Mouse (Mus musculus) embryonic facial prominence, embryonic 14.5 days (tissue): Measurements from ENCODE around the gene Mfap3l. TPM values are rescaled to one million over a fixed set of nuclear protein-coding genes. Genes with fewer than 3 reads are reported as not detected.

Experiments
- ATAC-seq: fragments of 200-750 bp; cut with Nextera tagmentation; 2 replicates; pipeline ENCODE4 v1.8.0; 2017; ENCODE audit warnings: low read depth, moderate number of reproducible peaks, moderate TSS enrichment
- DNase-seq: peaks from one replicate; pipeline ENCODE4 v3.0.0-alpha.2; 2015; ENCODE audit warnings: low spot score
- H3K27ac ChIP-seq: fragments of 300-500 bp; sonication (generic); replicated peaks from 2 replicates; pipeline ENCODE4 v1.5.1; 2014; ENCODE audit warnings: low read depth, mild to moderate bottlenecking, low read length, moderate library complexity
- H3K27me3 ChIP-seq: fragments of 300-500 bp; sonication (generic); replicated peaks from 2 replicates; pipeline ENCODE4 v1.6.1; 2014; ENCODE audit warnings: low read length; ENCODE audit not compliant: control insufficient read depth, insufficient read depth
- H3K36me3 ChIP-seq: fragments of 300-500 bp; sonication (generic); 2 replicates; pipeline ENCODE4 v1.6.1; 2014; ENCODE audit warnings: low read length, mixed read lengths; ENCODE audit not compliant: control insufficient read depth, insufficient read depth
- H3K4me1 ChIP-seq: fragments of 300-500 bp; sonication (generic); 2 replicates; pipeline ENCODE4 v1.6.1; 2014; ENCODE audit warnings: antibody characterized with exemption, low read length; ENCODE audit not compliant: control insufficient read depth, insufficient read depth
- H3K4me2 ChIP-seq: fragments of 300-500 bp; sonication (generic); 2 replicates; pipeline ENCODE4 v1.6.1; 2014; ENCODE audit warnings: low read depth, mild to moderate bottlenecking, low read length, moderate library complexity, mixed read lengths
- H3K4me3 ChIP-seq: fragments of 300-500 bp; sonication (generic); 2 replicates; pipeline ENCODE4 v1.5.1; 2014; ENCODE audit warnings: low read depth, mild to moderate bottlenecking, low read length
- H3K9ac ChIP-seq: fragments of 300-500 bp; sonication (generic); 2 replicates; pipeline ENCODE4 v1.6.1; 2014; ENCODE audit warnings: low read depth, mild to moderate bottlenecking, low read length, moderate library complexity, mixed read lengths
- H3K9me3 ChIP-seq: fragments of 300-500 bp; sonication (generic); 2 replicates; pipeline ENCODE4 v1.6.1; 2016; ENCODE audit warnings: low read length; ENCODE audit not compliant: control insufficient read depth
- WGBS: fragments of 180-500 bp; shearing (Covaris S2); extraction: QIAGEN DNeasy Blood & Tissue Kit; methylation state at CpG from one replicate; pipeline ENCODE4 v1.1.7; 2014; 5-methylcytosine and 5-hydroxymethylcytosine counted together
- polyA plus RNA-seq: library from polyadenylated mRNA; unstranded; fragments of >200 nt; fragmentation: Nextera tagmentation; extraction: Ambion mirVana; gene quantifications from 2 replicates; pipeline ENCODE4 v1.2.1, GENCODE M21; 2014

The Mfap3l gene
- polyA plus RNA-seq, 1 experiment from 2014 or later, result 3.6 TPM

DNA sequence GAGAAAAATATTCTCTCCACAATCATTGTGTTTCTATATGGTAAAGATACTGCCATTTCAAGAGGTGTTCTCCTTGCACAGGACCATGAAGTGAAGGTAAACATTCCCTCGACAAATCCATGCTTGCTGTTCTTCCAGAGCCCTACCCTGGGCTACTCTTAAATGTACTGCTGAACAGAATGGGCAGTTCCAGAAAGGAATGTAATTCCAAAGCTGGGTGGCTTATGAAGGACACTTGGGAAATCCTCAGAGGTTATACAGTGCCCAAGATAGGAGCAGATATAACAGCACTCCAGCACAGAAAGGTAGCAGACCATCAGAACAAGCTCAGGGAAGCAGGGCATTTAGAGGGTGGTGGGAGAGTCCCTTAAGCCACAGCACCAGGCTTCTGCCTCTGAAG lies 9.2 kb upstream of the Mfap3l start:
- Histone ChIP-seq H3K27ac (no peak overlapping the region), H3K9ac (no peak overlapping the region), H3K9me3 (no peaks in the 10 kb centered on the region), H3K4me3 (no peak overlapping the region), H3K27me3 (no peaks in the 10 kb centered on the region), H3K4me2 (no peak overlapping the region), H3K4me1 (no peaks in the 10 kb centered on the region), H3K36me3 (no peaks in the 10 kb centered on the region)
- DNase-seq (no peak), ATAC-seq (no peak)
- 78% methylated on average over 1 of the region's 1 CpGs for WGBS

DNA sequence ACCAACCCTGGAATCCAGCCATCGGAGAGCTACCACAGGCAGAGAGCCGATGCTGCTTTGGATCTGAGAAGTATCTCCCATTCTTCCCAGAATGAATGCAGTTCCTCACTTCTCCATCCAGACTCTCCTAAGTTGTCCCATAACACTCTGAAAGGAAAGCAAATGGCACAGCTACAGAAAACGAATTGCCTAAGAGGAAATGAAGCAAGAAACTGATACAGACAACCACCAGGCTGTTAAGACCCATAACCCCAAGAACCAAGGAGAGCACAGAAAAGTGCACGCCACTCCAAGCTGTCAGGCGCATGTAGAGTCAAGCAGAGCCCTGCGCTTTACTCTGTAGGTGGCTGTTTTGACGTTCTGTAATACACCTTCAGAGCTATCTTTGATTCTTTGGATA lies 7.9 kb upstream of the Mfap3l start:
- H3K4me3 ChIP-seq, result no peak overlapping the region
- no peaks in the 10 kb centered on the region for H3K4me1 ChIP-seq
- no peak for DNase-seq
- no peak overlapping the region for H3K9ac ChIP-seq
- H3K36me3 ChIP-seq, result no peaks in the 10 kb centered on the region
- H3K9me3 ChIP-seq, result no peaks in the 10 kb centered on the region
- H3K27ac ChIP-seq, result no peak overlapping the region
- H3K27me3 ChIP-seq, result 0 out of 2 replicates have a peak, but pooled peaks cover 4% of the 10 kb centered on the region
- no peak for ATAC-seq
- no peak overlapping the region for H3K4me2 ChIP-seq
- WGBS, result 88% methylated on average over 7 of the region's 7 CpGs

GRCm38 (mm10) chr8:60627937-60628336 lies 4.7 kb upstream of the Mfap3l start:
- DNase-seq (peak; percentile 56), ATAC-seq (no peak)

GRCm38 (mm10) chr8:60629059-60629458 lies 3.6 kb upstream of the Mfap3l start:
- H3K36me3 ChIP-seq, result no peaks in the 10 kb centered on the region
- 0 out of 2 replicates have a peak, but pooled peaks cover 4% of the 10 kb centered on the region for H3K27me3 ChIP-seq
- H3K9me3 ChIP-seq, result no peaks in the 10 kb centered on the region
- H3K4me1 ChIP-seq, result peaks cover 4% of the 10 kb centered on the region; the same call in 1 of the 2 replicates
- ATAC-seq (no peak), DNase-seq (no peak)
- no peak overlapping the region for H3K4me2 ChIP-seq
- WGBS, result 64% methylated on average over 4 of the region's 4 CpGs
- H3K9ac ChIP-seq, result no peak overlapping the region
- no peak overlapping the region for H3K4me3 ChIP-seq
- H3K27ac ChIP-seq, result no peak overlapping the region

More at GRCm38 (mm10) chr8:60627937-60628336, 4.7 kb upstream of the Mfap3l start:
- WGBS, result 58% methylated on average over 3 of the region's 3 CpGs
- H3K27ac ChIP-seq, result no peak overlapping the region
- H3K9ac ChIP-seq, result no peak overlapping the region
- H3K4me3 ChIP-seq, result no peak overlapping the region
- 0 out of 2 replicates have a peak, but pooled peaks cover 4% of the 10 kb centered on the region for H3K27me3 ChIP-seq
- no peak overlapping the region for H3K4me2 ChIP-seq
- peaks cover 4% of the 10 kb centered on the region; the same call in 1 of the 2 replicates for H3K4me1 ChIP-seq
- H3K9me3 ChIP-seq, result no peaks in the 10 kb centered on the region
- H3K36me3 ChIP-seq, result no peaks in the 10 kb centered on the region

GRCm38 (mm10) chr8:60631504-60631934 lies 1.1 kb upstream of the Mfap3l start:
- ATAC-seq, result peak; percentile 37
- under 1% methylated on average over 13 of the region's 13 CpGs for WGBS

GRCm38 (mm10) chr8:60632933-60633655 lies 467 bp downstream of the Mfap3l start:
- Histone ChIP-seq H3K9me3 (no peaks in the 10 kb centered on the region), H3K4me1 (peaks cover 4% of the 10 kb centered on the region; the same call in 1 of the 2 replicates), H3K4me3 (peak overlapping the region; percentile 66), H3K4me2 (peak overlapping the region; percentile 96), H3K27me3 (0 out of 2 replicates have a peak, but pooled peaks cover 4% of the 10 kb centered on the region), H3K27ac (no peak overlapping the region), H3K36me3 (no peaks in the 10 kb centered on the region), H3K9ac (peak overlapping the region; percentile 70)
- ATAC-seq (no peak; the same call in 1 of the 2 replicates), DNase-seq (peak; percentile 43)
- under 1% methylated on average over 34 of the region's 56 CpGs for WGBS

More at GRCm38 (mm10) chr8:60631504-60631934, 1.1 kb upstream of the Mfap3l start:
- Histone ChIP-seq H3K9ac (no peak overlapping the region), H3K36me3 (no peaks in the 10 kb centered on the region), H3K4me1 (peaks cover 4% of the 10 kb centered on the region; the same call in 1 of the 2 replicates), H3K4me2 (peak overlapping the region; percentile 96), H3K9me3 (no peaks in the 10 kb centered on the region), H3K27ac (no peak overlapping the region), H3K27me3 (0 out of 2 replicates have a peak, but pooled peaks cover 4% of the 10 kb centered on the region), H3K4me3 (peak overlapping the region; percentile 66)
- peak; percentile 77 for DNase-seq

DNA sequence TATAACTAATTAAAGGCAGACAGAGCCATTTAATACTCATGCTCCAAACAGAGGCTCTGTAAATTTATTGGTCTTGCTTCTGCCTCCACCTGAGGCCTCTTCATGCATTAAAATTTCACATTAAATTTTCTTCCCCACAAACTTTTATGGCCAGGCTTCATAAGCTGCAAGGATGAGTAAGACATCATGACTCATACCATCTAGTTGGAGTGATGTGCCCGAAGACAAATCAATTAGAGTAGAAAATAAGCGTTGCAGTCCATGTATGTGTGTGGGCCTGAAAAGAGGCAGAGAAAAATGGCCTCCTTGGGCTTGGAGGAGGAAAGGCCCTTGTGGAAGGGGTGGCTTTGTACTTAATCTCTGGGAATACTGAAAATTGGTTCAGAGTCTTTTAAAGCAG lies 2.3 kb downstream of the Mfap3l start:
- no peak overlapping the region for H3K4me2 ChIP-seq
- H3K9ac ChIP-seq, result no peak overlapping the region
- WGBS, result 83% methylated on average over 2 of the region's 2 CpGs
- H3K36me3 ChIP-seq, result no peaks in the 10 kb centered on the region
- peaks cover 3% of the 10 kb centered on the region; the same call in 1 of the 2 replicates for H3K9me3 ChIP-seq
- ATAC-seq (no peak), DNase-seq (no peak)
- H3K27me3 ChIP-seq, result no peaks in the 10 kb centered on the region
- H3K27ac ChIP-seq, result no peak overlapping the region
- H3K4me3 ChIP-seq, result no peak overlapping the region
- peaks cover 4% of the 10 kb centered on the region; the same call in 1 of the 2 replicates for H3K4me1 ChIP-seq

GRCm38 (mm10) chr8:60635846-60636245 lies 3.2 kb downstream of the Mfap3l start:
- no peak for ATAC-seq
- H3K27me3 ChIP-seq, result no peaks in the 10 kb centered on the region
- no peak overlapping the region for H3K4me3 ChIP-seq
- H3K4me2 ChIP-seq, result no peak overlapping the region
- DNase-seq, result no peak
- H3K9ac ChIP-seq, result no peak overlapping the region
- peaks cover 4% of the 10 kb centered on the region; the same call in 1 of the 2 replicates for H3K4me1 ChIP-seq
- H3K36me3 ChIP-seq, result no peaks in the 10 kb centered on the region
- H3K27ac ChIP-seq, result no peak overlapping the region
- peaks cover 3% of the 10 kb centered on the region; the same call in 1 of the 2 replicates for H3K9me3 ChIP-seq
